8 mouse cellular contexts compared by ENCODE assay signal in genomic region chr13:112271901-112272537, GRCm38 (mm10). TPM values are rescaled to one million over a fixed set of nuclear protein-coding genes. Genes with fewer than 3 reads are reported as not detected.
DNase-seq lines count a peak whose midpoint lies in the region; ATAC-seq lines count a peak whose summit lies in the region.

No protein-coding gene starts in this region.

- intact Hi-C loops in heart, postnatal 10 days (cut with DNase I): loop anchor here (1.0 kb wide), 1 partner anchor 258 kb away; no protein-coding TSS in a partner anchor

- H3K4me1 ChIP-seq in heart, embryonic 11.5 days (ENCODE audit: control insufficient read depth, insufficient read depth, low read length): no peaks in the 10 kb centered on the region
- H3K4me1 ChIP-seq in forebrain, embryonic 15.5 days: no peaks in the 10 kb centered on the region

- no peak overlapping the region for H3K4me3 ChIP-seq in heart, embryonic 11.5 days (ENCODE audit: low read depth, low read length)
- no peak overlapping the region for H3K4me3 ChIP-seq in forebrain, embryonic 15.5 days

- no peak overlapping the region for H3K27ac ChIP-seq in heart, embryonic 11.5 days (ENCODE audit: low read depth, low read length)
- no peak overlapping the region for H3K27ac ChIP-seq in forebrain, embryonic 15.5 days (replicated peaks)

- no peaks in the 10 kb centered on the region for H3K27me3 ChIP-seq in heart, embryonic 11.5 days (ENCODE audit: control insufficient read depth, insufficient read depth, low read length)
- no peaks in the 10 kb centered on the region for H3K27me3 ChIP-seq in forebrain, embryonic 15.5 days

- peak; percentile 47 to 67 for DNase-seq in heart, postnatal 10 days
- DNase-seq in A20 (ENCODE audit: low read depth, low spot score) (peak; percentile 77), NIH3T3 (ENCODE audit: low read depth) (peak; percentile 78)
- peak; percentile 72 for DNase-seq in lung, postnatal 36 days
- DNase-seq in yolk sac, embryonic 10.5 days (ENCODE audit: low spot score): peak; percentile 29
- no peak for DNase-seq in right cerebral cortex, postnatal 14 days

- H3K9ac ChIP-seq in heart, embryonic 11.5 days (ENCODE audit: low read depth, low read length): no peak overlapping the region
- no peak overlapping the region for H3K9ac ChIP-seq in forebrain, embryonic 15.5 days (replicated peaks)

- 19% methylated on average over 5 of the region's 5 CpGs for WGBS in heart, embryonic 11.5 days (ENCODE audit: insufficient replicate concordance)
- WGBS in forebrain, embryonic 15.5 days: 22% methylated on average over 5 of the region's 5 CpGs

- H3K9me3 ChIP-seq in heart, embryonic 11.5 days (replicated peaks; ENCODE audit: control insufficient read depth, low read length): no peaks in the 10 kb centered on the region
- no peaks in the 10 kb centered on the region for H3K9me3 ChIP-seq in forebrain, embryonic 15.5 days

- no peaks in the 10 kb centered on the region for H3K36me3 ChIP-seq in heart, embryonic 11.5 days (ENCODE audit: control insufficient read depth, insufficient read depth, low read length)
- H3K36me3 ChIP-seq in forebrain, embryonic 15.5 days: no peaks in the 10 kb centered on the region

- no peak overlapping the region for H3K4me2 ChIP-seq in heart, embryonic 11.5 days
- H3K4me2 ChIP-seq in forebrain, embryonic 15.5 days (replicated peaks): no peak overlapping the region

- ATAC-seq in heart, embryonic 11.5 days (replicated peaks; ENCODE audit: insufficient number of reproducible peaks, low FRiP score, low TSS enrichment): no peak
- 0 out of 2 replicates have a peak, but pooled peaks have one; percentile 48 for ATAC-seq in forebrain, embryonic 15.5 days (replicated peaks)

RNA-seq across cellular contexts. Expression of gene Ankrd55, which starts 16.2 kb away (rescaled TPM):
- total RNA-seq in heart, postnatal 10 days (2021): under 1 TPM; 0.14 to 0.20 TPM
- polyA plus RNA-seq in heart, embryonic 11.5 days (2014; fragmentation: Nextera tagmentation; extraction: Ambion mirVana): 0.14 and 0.63 TPM in 2 replicates
- polyA plus RNA-seq in forebrain, embryonic 15.5 days (2015; fragmentation: Nextera tagmentation; extraction: Ambion mirVana): 2.6 TPM in 2 replicates
